Mouse (Mus musculus): ENCODE measurements around the gene Hpse2.

Gene Hpse2

GRCm38 (mm10) chr19:42777801-42778200 lies 610.4 kb downstream of the Hpse2 start:
- CTCF ChIA-PET: interaction anchor here (0.7 kb wide), 1 partner anchor 60 kb away, joined by 3 read pairs; no protein-coding TSS in a partner anchor

GRCm38 (mm10) chr19:42776813-42777212 lies 611.3 kb downstream of the Hpse2 start:
- CTCF ChIA-PET: no interaction called here

GRCm38 (mm10) chr19:42770141-42770872 lies 617.8 kb downstream of the Hpse2 start:
- CTCF ChIA-PET: no interaction called here

- CTCF ChIA-PET: no interaction called here
Observed at GRCm38 (mm10) chr19:42769648-42770047, 618.5 kb downstream of the Hpse2 start.

DNA sequence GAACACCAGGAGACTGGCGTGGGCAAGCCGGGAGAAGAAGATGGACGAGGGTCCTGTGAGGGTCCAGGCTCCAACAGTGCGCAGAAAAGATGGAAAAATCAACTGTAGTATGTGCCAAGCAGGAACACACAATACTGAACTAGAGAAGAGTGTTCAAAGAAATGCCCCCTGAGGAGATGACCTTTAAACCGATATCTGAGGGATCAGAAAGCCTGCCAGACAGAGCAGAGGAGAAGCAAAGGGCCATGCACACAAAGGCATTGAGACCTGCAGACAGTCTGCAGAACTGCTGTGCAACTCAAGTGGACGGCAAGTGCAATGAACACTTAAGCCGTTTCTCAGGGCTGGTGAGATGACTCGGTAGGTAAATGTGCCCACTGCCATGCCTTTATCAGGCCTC lies 620.8 kb downstream of the Hpse2 start:
- CTCF ChIA-PET: no interaction called here

DNA sequence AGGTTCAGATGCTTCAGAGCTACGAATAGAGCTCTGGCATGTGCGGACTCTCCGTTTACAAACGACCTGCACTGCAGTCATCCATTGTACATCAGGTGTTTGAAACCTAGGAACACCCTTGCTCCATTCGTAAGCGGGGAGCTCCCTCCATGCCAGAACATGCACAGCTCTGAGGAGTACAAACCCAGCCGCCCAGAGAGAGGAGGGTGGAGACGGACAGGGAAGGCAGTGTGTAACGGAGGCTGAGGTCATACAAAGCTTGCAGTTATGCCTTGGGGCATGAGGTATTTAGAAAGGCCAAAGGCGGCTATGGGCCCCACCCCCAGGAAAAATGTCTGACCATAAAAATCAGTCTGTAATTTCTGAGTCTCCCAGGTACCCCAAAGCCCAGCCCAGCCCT lies 623.8 kb downstream of the Hpse2 start:
- CTCF ChIA-PET: interaction anchor here (0.5 to 0.7 kb wide), 3 partner anchors 32 to 557 kb away, joined by 3 to 5 read pairs (median 3); no protein-coding TSS in a partner anchor

DNA sequence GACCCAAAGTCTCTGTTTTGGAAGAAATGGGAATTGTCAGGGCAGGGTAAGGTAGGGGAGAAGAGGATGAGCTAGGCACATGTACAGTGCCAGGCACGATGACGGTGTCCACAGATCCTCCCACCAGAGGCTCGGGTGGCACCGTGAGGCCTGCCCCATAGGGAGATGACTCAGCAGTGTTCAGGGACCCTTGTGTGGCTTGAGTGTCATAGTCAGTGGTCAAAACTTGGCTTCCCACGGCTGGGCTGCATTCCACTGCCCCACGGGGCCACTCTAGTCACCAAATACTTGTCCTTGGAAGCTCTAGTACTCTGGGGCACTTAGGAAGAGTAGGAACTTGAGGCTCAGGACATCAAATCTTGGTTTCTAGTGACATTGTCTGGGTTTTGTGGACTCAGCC lies 631.5 kb downstream of the Hpse2 start:
- CTCF ChIA-PET: no interaction called here

GRCm38 (mm10) chr19:42755148-42755870 lies 632.8 kb downstream of the Hpse2 start:
- CTCF ChIA-PET: no interaction called here

DNA sequence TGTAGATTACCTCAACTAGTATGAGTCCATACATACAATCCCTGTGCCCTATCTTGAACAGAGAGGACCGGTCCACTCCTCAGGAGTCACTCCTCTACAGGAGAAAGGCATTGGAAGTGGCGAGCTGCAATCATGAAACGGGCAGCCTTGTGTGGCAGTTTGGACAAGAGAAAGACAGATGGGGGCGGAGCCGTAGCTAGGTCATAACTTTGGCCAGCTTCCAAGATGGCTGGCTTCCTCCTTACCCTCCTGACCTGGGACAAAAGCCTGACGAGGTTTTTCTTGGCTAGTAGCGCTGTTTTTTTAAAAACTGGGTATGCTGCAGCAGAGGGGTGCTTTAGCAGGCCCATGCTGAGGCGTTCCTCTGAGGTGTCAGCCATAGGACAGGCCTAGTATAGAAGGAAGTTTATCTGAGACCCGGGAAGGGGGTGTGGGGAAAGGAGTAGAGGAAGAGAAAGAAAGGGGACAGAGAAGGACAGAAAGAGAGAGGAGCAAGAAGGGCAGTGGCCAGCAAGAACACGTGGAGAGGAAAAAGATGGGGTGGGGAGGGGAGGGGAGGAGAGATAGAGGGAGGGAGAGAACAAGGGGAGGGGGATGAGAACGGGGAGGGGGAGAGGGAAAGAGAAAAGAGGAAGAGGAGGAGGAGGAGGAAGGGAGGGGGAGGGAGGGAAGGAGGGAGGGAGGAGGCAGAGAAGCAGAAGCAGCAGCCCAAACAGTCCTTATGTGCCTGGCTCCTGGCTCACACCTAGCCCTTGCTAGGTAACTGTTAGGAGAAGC lies 634.8 kb downstream of the Hpse2 start:
- CTCF ChIA-PET: no interaction called here

GRCm38 (mm10) chr19:42752363-42752931 lies 635.7 kb downstream of the Hpse2 start, which contains the start of gene Pyroxd2:
Gene Pyroxd2 (minus strand): TSS chr19:42752775.
- CTCF ChIA-PET: no interaction called here

DNA sequence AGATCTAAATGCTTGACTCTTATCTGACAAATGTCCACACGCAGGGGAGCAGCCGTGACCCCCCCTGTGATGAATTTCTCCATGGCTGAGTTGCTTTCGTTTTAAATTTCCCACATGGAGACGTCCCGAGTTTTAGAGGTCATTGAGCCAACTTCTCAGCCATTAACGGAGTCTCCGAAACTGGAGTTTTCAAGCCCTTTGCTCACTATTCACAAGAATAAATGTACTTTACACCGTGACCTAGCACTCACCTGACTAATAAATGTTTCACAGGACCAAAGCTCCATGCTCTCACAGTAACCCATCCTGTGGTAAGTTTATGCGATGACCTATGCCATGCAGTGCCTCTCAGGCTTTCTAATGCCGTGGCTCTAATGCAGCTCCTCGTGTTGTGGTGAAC lies 638.0 kb downstream of the Hpse2 start:
- CTCF ChIA-PET: no interaction called here

- CTCF ChIA-PET: no interaction called here
Observed at GRCm38 (mm10) chr19:42746702-42747101, 641.5 kb downstream of the Hpse2 start.

GRCm38 (mm10) chr19:42745869-42746224 lies 642.3 kb downstream of the Hpse2 start:
- CTCF ChIA-PET: no interaction called here

GRCm38 (mm10) chr19:42745084-42745868 lies 642.9 kb downstream of the Hpse2 start:
- CTCF ChIA-PET: no interaction called here

DNA sequence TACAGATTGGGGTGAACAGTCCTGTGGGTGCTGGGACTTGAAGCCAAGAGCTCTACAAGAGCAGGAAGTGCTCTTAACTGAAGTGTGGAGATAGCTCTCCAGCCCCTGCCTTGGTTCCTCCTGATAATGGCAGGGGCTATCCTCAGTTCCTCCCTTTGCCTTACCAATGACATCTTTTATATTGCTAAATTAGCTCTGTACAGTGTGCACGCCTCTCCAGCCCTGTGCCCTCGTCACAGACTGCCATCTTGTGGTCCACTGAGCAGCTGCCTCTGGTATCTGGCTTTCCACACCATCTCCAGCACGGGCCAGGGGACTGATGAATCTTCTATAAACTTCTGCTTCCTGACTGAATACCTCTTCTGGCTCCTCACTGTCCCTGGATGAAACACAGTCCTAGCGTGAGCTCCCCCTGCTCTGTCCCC lies 644.0 kb downstream of the Hpse2 start:
- CTCF ChIA-PET: no interaction called here

DNA sequence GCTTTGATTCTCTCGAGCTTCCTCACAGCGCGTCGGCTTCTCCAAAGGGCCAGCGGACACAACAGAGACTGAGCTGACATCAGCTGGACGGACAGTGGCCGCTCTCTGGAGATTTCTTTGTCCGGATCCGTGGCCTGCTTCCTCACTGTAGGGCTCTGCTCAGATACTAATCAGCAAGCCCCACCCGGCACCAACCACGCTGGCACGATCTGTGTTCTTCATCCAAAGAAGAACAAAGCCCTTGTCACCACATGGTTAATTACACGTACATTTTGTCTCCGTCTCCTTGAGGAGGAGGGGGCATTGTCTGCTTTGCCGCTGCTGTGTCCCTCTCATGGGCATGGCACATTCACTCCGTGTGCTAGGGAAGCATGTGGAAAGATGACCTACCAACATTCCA lies 644.9 kb downstream of the Hpse2 start:
- CTCF ChIA-PET: no interaction called here

GRCm38 (mm10) chr19:42741884-42742283 lies 646.3 kb downstream of the Hpse2 start:
- CTCF ChIA-PET: no interaction called here

- CTCF ChIA-PET: no interaction called here
Observed at GRCm38 (mm10) chr19:42740163-42740899, 647.8 kb downstream of the Hpse2 start.

- CTCF ChIA-PET: interaction anchor here (0.6 kb wide), 1 partner anchor 63 kb away, joined by 3 read pairs; no protein-coding TSS in a partner anchor
Observed at GRCm38 (mm10) chr19:42739734-42740133, 648.4 kb downstream of the Hpse2 start.

- CTCF ChIA-PET: no interaction called here
Observed at GRCm38 (mm10) chr19:42737753-42738152, 650.4 kb downstream of the Hpse2 start.

Measured in spleen, embryonic (tissue).